Mouse (Mus musculus) spleen, embryonic (tissue): ENCODE data around the gene Tmem176a.
"Not testable (repeated sequence)": the region's sequence is repeated elsewhere in the genome, so short reads cannot be mapped to it uniquely, and the experiment has no call there.

ENCODE experiments used
- CTCF ChIA-PET: fragments of 350-600 bp; sonication (Branson Sonifier 250); formaldehyde crosslinking; loops from one replicate; lab custom pipeline; 2022; lab: Charles Lee

Gene Tmem176a

GRCm38 (mm10) chr6:48840973-48841625 is 380 bp downstream of the Tmem176a start, which contains the start of gene Tmem176b:
Tmem176b (minus strand) TSS chr6:48841496.
- CTCF ChIA-PET, result interaction anchor here (0.5 kb wide), 1 partner anchor 242 kb away, joined by 7 read pairs; no protein-coding TSS in a partner anchor

GRCm38 (mm10) chr6:48842111-48842842 is 1.6 kb downstream of the Tmem176a start:
- CTCF ChIA-PET, result no interaction called here

GRCm38 (mm10) chr6:48845086-48845485 is 4.4 kb downstream of the Tmem176a start:
- CTCF ChIA-PET, result no interaction called here

- CTCF ChIA-PET, result no interaction called here
Observed at GRCm38 (mm10) chr6:48851820-48852491, 11.2 kb downstream of the Tmem176a start.

GRCm38 (mm10) chr6:48854155-48854554 is 13.4 kb downstream of the Tmem176a start:
- CTCF ChIA-PET, result interaction anchor here (0.7 kb wide), 2 partner anchors 24 to 114 kb away, joined by 3 read pairs; no protein-coding TSS in a partner anchor

- CTCF ChIA-PET, result interaction anchor here (1.2 kb wide), 1 partner anchor 211 kb away, joined by 5 read pairs; the partner anchor contains the start of gene Gimap8
Observed at GRCm38 (mm10) chr6:48857613-48858302, 17.0 kb downstream of the Tmem176a start.

GRCm38 (mm10) chr6:48860130-48860815 is 19.6 kb downstream of the Tmem176a start:
- CTCF ChIA-PET, result interaction anchor here (0.6 kb wide), 6 partner anchors 48 to 1955 kb away, joined by 3 to 4 read pairs (median 3); partner anchors contain the start of genes Gimap3 and Gimap8

- CTCF ChIA-PET, result interaction anchor here (0.6 kb wide), 3 partner anchors 90 to 268 kb away, joined by 3 read pairs; partner anchors contain the start of gene Gimap3
Observed at GRCm38 (mm10) chr6:48860851-48861250, 20.1 kb downstream of the Tmem176a start.

GRCm38 (mm10) chr6:48861616-48862280 is 21.0 kb downstream of the Tmem176a start:
- CTCF ChIA-PET, result no interaction called here

GRCm38 (mm10) chr6:48862816-48863215 is 22.1 kb downstream of the Tmem176a start:
- CTCF ChIA-PET, result no interaction called here

GRCm38 (mm10) chr6:48863488-48863887 is 22.8 kb downstream of the Tmem176a start:
- CTCF ChIA-PET, result interaction anchor here (0.6 kb wide), 1 partner anchor 9 kb away, joined by 3 read pairs; no protein-coding TSS in a partner anchor

- CTCF ChIA-PET, result no interaction called here
Observed at GRCm38 (mm10) chr6:48864181-48864580, 23.5 kb downstream of the Tmem176a start.

- CTCF ChIA-PET, result no interaction called here
Observed at GRCm38 (mm10) chr6:48864723-48865122, 24.0 kb downstream of the Tmem176a start.

- CTCF ChIA-PET, result no interaction called here
Observed at GRCm38 (mm10) chr6:48865152-48865745, 24.5 kb downstream of the Tmem176a start.

GRCm38 (mm10) chr6:48866355-48866950 is 25.7 kb downstream of the Tmem176a start:
- CTCF ChIA-PET, result not testable (repeated sequence)

- CTCF ChIA-PET, result no interaction called here
Observed at GRCm38 (mm10) chr6:48867158-48867557, 26.4 kb downstream of the Tmem176a start.

GRCm38 (mm10) chr6:48869774-48870173 is 29.1 kb downstream of the Tmem176a start:
- CTCF ChIA-PET, result no interaction called here

- CTCF ChIA-PET, result interaction anchor here (0.5 kb wide), 1 partner anchor 9 kb away, joined by 3 read pairs; no protein-coding TSS in a partner anchor
Observed at GRCm38 (mm10) chr6:48872596-48872995, 31.9 kb downstream of the Tmem176a start, which contains the start of gene Aoc1. Aoc1 (plus strand) TSS chr6:48872896.

- CTCF ChIA-PET, result interaction anchor here (0.6 kb wide), 1 partner anchor 20 kb away, joined by 4 read pairs; no protein-coding TSS in a partner anchor
Observed at GRCm38 (mm10) chr6:48874576-48874975, 33.9 kb downstream of the Tmem176a start.
